Mouse (Mus musculus) olfactory bulb, adult 2 months (tissue): Measurements from ENCODE around the gene Tcp10c.
"Not testable (repeated sequence)": the region's sequence is repeated elsewhere in the genome, so short reads cannot be mapped to it uniquely, and the experiment has no call there.

Experiments used
- CTCF ChIP-seq: fragments of 200-500 bp; IDR thresholded peaks from 2 replicates; pipeline ENCODE4 v1.5.1; 2012; ENCODE audit warnings: low read depth, mild to moderate bottlenecking, low read length, moderate library complexity; ENCODE audit not compliant: insufficient read depth
- POLR2A ChIP-seq: fragments of 200-500 bp; IDR thresholded peaks from 2 replicates; pipeline ENCODE4 v1.6.1; 2012; ENCODE audit warnings: mild to moderate bottlenecking, low read depth, low read length, moderate library complexity; ENCODE audit not compliant: insufficient read depth

DNA sequence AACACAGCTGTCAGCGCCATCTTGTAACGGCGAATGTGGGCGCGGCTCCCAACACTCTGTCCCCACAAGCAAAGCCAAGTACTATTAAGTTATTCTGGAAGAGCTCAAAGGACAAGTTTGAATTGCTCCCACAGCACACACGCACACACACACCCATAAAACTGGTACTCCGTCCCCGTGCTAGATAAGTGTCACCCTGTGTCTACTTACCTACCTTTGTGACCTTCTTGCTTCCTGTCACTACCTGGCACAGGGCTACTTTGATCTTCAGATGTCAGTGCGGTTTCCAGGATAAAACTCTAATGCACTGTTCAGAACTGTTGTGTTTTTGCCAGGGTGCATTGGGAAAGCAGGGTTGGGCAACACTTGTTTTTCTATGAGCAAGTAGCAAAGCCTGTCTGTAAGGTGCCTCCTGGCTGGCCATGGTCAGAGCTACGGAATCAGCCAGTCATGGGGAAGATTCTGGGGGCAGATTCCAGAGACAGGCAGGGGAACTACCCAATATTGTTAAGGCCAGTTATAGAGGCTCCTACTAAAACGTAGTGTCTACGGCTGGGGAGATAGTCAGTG, 66.7 kb downstream of the Tcp10c start:
- TF ChIP-seq CTCF, POLR2A: not testable (repeated sequence)
